Mouse (Mus musculus) midbrain, embryonic 11.5 days (tissue): ENCODE measurements at regions not wholly inside any gene's neighbourhood (a gene's known extent, or its start where the extent isn't known, plus 50 kb on each side); places are given as distances from the start of the nearest gene placed in this dataset.

Experiments
- ATAC-seq: fragments of 200-750 bp; cut with Nextera tagmentation; 2 replicates; pipeline ENCODE4 v1.8.0; 2017; ENCODE audit warnings: moderate TSS enrichment, moderate library complexity; ENCODE audit not compliant: low FRiP score
- DNase-seq: peaks from one replicate; pipeline ENCODE4 v3.0.0; 2015; ENCODE audit warnings: low spot score; ENCODE audit errors: missing footprints
- H3K27ac ChIP-seq: fragments of 300-500 bp; sonication (generic); 2 replicates; pipeline ENCODE4 v1.5.1; 2014; ENCODE audit warnings: low read depth, low read length
- H3K27me3 ChIP-seq: fragments of 300-500 bp; sonication (generic); 2 replicates; pipeline ENCODE4 v1.6.1; 2014; ENCODE audit warnings: mild to moderate bottlenecking, low read length, moderate library complexity, mixed read lengths; ENCODE audit not compliant: control insufficient read depth, insufficient read depth
- H3K36me3 ChIP-seq: fragments of 300-500 bp; sonication (generic); 2 replicates; pipeline ENCODE4 v1.6.1; 2014; ENCODE audit warnings: mild to moderate bottlenecking, low read length, moderate library complexity, mixed read lengths; ENCODE audit not compliant: control insufficient read depth, insufficient read depth
- H3K4me1 ChIP-seq: fragments of 300-500 bp; sonication (generic); 2 replicates; pipeline ENCODE4 v1.6.1; 2014; ENCODE audit warnings: low read length; ENCODE audit not compliant: control insufficient read depth, insufficient read depth
- H3K4me2 ChIP-seq: fragments of 300-500 bp; sonication (generic); 2 replicates; pipeline ENCODE4 v1.6.1; 2014; ENCODE audit warnings: mild to moderate bottlenecking, moderate library complexity
- H3K4me3 ChIP-seq: fragments of 300-500 bp; sonication (generic); 2 replicates; pipeline ENCODE4 v1.5.1; 2014; ENCODE audit warnings: low read depth, low read length
- H3K9ac ChIP-seq: fragments of 300-500 bp; sonication (generic); 2 replicates; pipeline ENCODE4 v1.6.1; 2014; ENCODE audit warnings: low read length
- H3K9me3 ChIP-seq: fragments of 300-500 bp; sonication (generic); 2 replicates; pipeline ENCODE4 v1.6.1; 2016; ENCODE audit warnings: low read length; ENCODE audit not compliant: control insufficient read depth
- WGBS: fragments of 180-500 bp; shearing (Covaris S2); extraction: QIAGEN DNeasy Blood & Tissue Kit; methylation state at CpG from one replicate; pipeline ENCODE4 v1.1.7; 2014; 5-methylcytosine and 5-hydroxymethylcytosine counted together

DNA sequence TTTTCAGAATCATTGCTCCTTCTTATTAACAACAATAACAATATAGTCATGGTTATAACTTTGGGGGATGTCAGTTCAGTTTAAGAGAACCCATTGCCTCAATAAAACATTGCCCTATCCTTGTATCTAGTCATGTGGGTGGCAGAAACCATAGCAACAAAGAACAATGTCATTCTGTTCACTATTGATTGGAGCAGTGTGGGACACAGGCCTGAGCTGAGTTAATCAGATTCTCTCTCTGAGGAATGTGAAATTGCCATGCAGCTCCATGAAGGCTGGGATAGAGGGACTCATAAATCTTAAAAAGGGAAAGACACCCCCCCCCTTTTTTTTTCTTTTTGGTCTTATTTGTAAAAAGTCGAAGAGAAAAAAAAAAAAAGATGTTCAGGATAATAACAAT lies 165.4 kb upstream of the Pet2 start:
- 30% methylated on average over 1 of the region's 1 CpGs for whole genome bisulfite sequencing
- no peak overlapping the region for H3K4me2 ChIP-seq
- H3K27me3 ChIP-seq: no peaks in the 10 kb centered on the region
- H3K4me1 ChIP-seq: no peaks in the 10 kb centered on the region
- H3K9ac ChIP-seq: no peak overlapping the region
- no peak overlapping the region for H3K4me3 ChIP-seq
- H3K9me3 ChIP-seq: no peaks in the 10 kb centered on the region
- peak; percentile 94 for ATAC-seq
- peak; percentile 76 for DNase-seq
- H3K27ac ChIP-seq: no peak overlapping the region
- no peaks in the 10 kb centered on the region for H3K36me3 ChIP-seq

DNA sequence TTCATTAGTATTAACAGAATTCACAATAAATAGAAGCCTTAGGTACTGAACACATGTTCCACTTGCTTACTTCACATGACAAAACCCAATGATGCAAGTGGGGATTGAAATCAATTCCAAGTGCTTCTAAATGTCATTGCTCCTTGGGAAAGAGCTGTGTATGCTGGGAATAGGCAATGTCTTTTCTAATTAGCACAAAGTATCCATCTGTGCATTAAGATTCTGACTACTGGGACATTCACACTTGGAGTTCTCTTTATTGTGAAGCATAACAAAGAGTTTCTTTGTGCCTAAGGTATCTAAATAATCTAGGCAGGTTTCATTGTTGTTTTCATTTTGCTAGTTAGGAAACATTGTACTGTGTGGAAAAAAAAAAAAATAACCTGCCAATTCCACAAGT lies 149.8 kb upstream of the Pet2 start:
- H3K27me3 ChIP-seq: no peaks in the 10 kb centered on the region
- DNase-seq (no peak), ATAC-seq (peak; percentile 44; the same call in 1 of the 2 replicates)
- no peaks in the 10 kb centered on the region for H3K9me3 ChIP-seq
- no peak overlapping the region for H3K4me3 ChIP-seq
- no peaks in the 10 kb centered on the region for H3K36me3 ChIP-seq
- no peak overlapping the region for H3K27ac ChIP-seq
- no peak overlapping the region for H3K4me2 ChIP-seq
- no peaks in the 10 kb centered on the region for H3K4me1 ChIP-seq
- H3K9ac ChIP-seq: no peak overlapping the region
